Mouse (Mus musculus): ENCODE results near the gene Selenon. TPM values are rescaled to one million over a fixed set of nuclear protein-coding genes. Genes with fewer than 3 reads are reported as not detected.
"Not testable (repeated sequence)": the region's sequence is repeated elsewhere in the genome, so short reads cannot be mapped to it uniquely, and the experiment has no call there.

Gene Selenon
- polyA plus RNA-seq, 1 experiment from 2014 or later = 11.2 TPM

DNA sequence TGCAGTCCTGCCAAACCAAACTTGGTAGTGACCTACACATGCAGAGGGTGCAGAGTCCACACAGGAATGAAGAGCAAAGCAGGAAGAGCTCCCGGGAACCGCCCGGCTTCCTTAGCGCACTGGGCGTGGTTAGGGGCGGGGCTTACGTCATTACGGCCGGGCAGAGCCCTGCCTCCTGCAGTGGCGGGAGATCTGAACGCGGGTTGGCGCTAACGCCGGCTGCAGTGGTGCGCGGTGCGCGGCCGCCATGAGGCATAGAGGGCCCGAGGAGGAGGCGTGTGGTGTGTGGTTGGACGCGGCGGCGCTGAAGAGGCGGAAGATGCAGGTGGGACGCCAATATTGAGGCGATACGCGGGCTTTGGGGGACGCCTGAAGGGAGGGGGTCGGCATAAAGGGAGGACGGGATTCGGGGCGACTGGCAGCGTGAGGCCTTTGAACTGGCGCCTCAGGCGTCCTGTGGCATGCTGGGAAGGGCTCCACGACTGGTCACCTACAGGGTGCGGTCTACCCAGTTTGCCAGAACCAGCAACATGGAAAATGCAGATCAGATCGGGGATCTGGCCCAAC lies 41.0 kb downstream of the Selenon start, which contains the start of gene Aunip:
Aunip (plus strand) TSS at position 155 of the 567 bp plus-strand sequence.
- WGBS = under 1% methylated on average over 42 of the region's 42 CpGs
- H3K9ac ChIP-seq (replicated peaks; ENCODE audit: low read depth, low read length) = no peak within 1 kb of the TSS
- no peaks in the 10 kb centered on the region for H3K4me1 ChIP-seq (ENCODE audit: control insufficient read depth, insufficient read depth, low read length)
- ATAC-seq (ENCODE audit: low read depth) = peak; percentile 94
- H3K27ac ChIP-seq (ENCODE audit: low read depth, low read length) = no peak within 1 kb of the TSS
- no peaks in the 10 kb centered on the region for H3K36me3 ChIP-seq (ENCODE audit: control insufficient read depth, insufficient read depth, low read length)
- H3K9me3 ChIP-seq (ENCODE audit: control insufficient read depth, low read length) = no peaks in the 10 kb centered on the region
- peak within 1 kb of the TSS; percentile 62 for H3K4me2 ChIP-seq (ENCODE audit: low read depth, low read length)
- no peaks in the 10 kb centered on the region for H3K27me3 ChIP-seq (ENCODE audit: control insufficient read depth, insufficient read depth, low read length)
- peak within 1 kb of the TSS; percentile 39 for H3K4me3 ChIP-seq (ENCODE audit: low read depth, low read length)

DNA sequence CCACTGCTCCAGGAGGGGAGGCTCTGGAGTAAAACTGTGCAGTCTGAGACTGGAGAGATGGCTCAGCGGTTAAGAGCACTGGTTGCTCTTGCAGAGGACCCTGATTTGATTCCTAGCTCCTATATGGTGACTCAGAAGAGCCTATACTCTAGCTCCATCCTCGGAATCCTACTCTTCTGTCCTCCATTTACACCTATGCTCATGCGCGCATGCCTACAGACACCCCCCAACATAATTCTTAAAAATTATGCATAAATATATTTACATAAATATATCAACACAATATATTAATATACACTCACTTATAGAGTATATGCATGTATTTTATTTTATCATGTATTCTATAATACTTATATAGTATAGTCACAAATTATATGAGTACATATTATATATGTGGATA lies 41.6 kb downstream of the Selenon start:
- Histone ChIP-seq H3K4me2 (ENCODE audit: low read depth, low read length) (peak overlapping the region; percentile 62), H3K4me3 (ENCODE audit: low read depth, low read length) (peak overlapping the region; percentile 39; the same call in 1 of the 2 replicates), H3K9me3 (ENCODE audit: control insufficient read depth, low read length) (no peaks in the 10 kb centered on the region), H3K9ac (replicated peaks; ENCODE audit: low read depth, low read length) (no peak overlapping the region), H3K4me1 (ENCODE audit: control insufficient read depth, insufficient read depth, low read length) (no peaks in the 10 kb centered on the region), H3K27me3 (ENCODE audit: control insufficient read depth, insufficient read depth, low read length) (no peaks in the 10 kb centered on the region), H3K36me3 (ENCODE audit: control insufficient read depth, insufficient read depth, low read length) (no peaks in the 10 kb centered on the region), H3K27ac (ENCODE audit: low read depth, low read length) (no peak overlapping the region)
- no peak for ATAC-seq (ENCODE audit: low read depth)
- WGBS = 79% methylated on average over 4 of the region's 4 CpGs

DNA sequence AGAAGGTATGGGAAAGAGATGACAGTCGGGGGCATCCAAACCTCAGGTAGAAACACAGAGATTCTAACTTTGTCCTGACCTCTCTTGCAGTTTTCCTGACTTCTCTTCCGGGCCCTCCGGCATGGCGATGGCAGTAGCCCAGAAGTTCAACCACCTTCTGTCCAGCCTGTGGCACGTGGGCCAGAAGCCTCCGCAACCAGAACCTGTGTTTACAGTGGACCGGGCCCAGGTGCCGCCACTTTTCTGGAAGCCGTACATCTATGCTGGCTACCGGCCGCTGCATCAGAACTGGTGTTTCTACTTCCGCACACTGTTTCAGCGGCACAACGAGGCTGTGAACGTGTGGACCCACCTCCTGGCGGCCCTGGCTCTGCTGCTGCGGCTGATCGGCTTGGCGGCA lies 45.3 kb downstream of the Selenon start:
- Histone ChIP-seq H3K27me3 (ENCODE audit: control insufficient read depth, insufficient read depth, low read length) (no peaks in the 10 kb centered on the region), H3K4me1 (ENCODE audit: control insufficient read depth, insufficient read depth, low read length) (no peaks in the 10 kb centered on the region), H3K4me2 (ENCODE audit: low read depth, low read length) (no peak overlapping the region), H3K9me3 (ENCODE audit: control insufficient read depth, low read length) (no peaks in the 10 kb centered on the region), H3K4me3 (ENCODE audit: low read depth, low read length) (no peak overlapping the region), H3K36me3 (ENCODE audit: control insufficient read depth, insufficient read depth, low read length) (no peaks in the 10 kb centered on the region), H3K9ac (replicated peaks; ENCODE audit: low read depth, low read length) (no peak overlapping the region), H3K27ac (ENCODE audit: low read depth, low read length) (no peak overlapping the region)
- 90% methylated on average over 19 of the region's 19 CpGs for WGBS
- no peak for ATAC-seq (ENCODE audit: low read depth)

DNA sequence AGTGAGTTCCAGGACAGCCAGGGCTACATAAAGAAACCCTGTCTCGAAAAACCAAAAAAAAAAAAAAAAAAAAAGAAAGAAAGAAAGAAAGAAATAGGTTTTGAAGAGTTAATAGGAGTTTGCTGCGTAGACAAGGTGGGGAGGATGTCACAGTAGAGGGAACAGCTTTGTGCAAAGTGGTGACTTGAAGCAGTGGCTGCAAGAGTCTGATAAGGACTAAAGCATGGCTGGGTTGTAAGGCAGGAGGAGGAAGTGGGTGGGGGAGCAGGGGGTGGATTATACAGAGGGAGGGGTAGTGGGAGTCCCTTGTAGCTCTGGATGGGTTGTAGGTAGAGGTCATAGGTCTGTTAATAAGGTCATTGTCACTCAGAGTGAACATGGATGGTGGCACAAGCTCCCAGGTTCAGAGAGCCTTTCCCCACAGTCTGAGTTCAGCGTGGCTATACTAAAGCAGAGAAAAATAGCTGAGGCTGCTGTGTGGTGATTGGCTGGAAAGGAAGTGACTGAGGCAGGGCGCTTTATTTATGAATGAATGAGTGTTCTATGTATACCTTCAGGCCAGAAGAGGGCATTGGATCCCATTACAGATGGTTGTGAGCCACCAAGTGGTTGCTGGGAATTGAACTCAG lies 45.9 kb downstream of the Selenon start:
- Histone ChIP-seq H3K4me1 (ENCODE audit: control insufficient read depth, insufficient read depth, low read length) (no peaks in the 10 kb centered on the region), H3K27ac (ENCODE audit: low read depth, low read length) (no peak overlapping the region), H3K36me3 (ENCODE audit: control insufficient read depth, insufficient read depth, low read length) (no peaks in the 10 kb centered on the region), H3K9me3 (ENCODE audit: control insufficient read depth, low read length) (no peaks in the 10 kb centered on the region), H3K9ac (replicated peaks; ENCODE audit: low read depth, low read length) (no peak overlapping the region), H3K27me3 (ENCODE audit: control insufficient read depth, insufficient read depth, low read length) (no peaks in the 10 kb centered on the region), H3K4me2 (ENCODE audit: low read depth, low read length) (no peak overlapping the region), H3K4me3 (ENCODE audit: low read depth, low read length) (no peak overlapping the region)
- ATAC-seq (ENCODE audit: low read depth) = no peak
- 84% methylated on average over 3 of the region's 4 CpGs for WGBS

DNA sequence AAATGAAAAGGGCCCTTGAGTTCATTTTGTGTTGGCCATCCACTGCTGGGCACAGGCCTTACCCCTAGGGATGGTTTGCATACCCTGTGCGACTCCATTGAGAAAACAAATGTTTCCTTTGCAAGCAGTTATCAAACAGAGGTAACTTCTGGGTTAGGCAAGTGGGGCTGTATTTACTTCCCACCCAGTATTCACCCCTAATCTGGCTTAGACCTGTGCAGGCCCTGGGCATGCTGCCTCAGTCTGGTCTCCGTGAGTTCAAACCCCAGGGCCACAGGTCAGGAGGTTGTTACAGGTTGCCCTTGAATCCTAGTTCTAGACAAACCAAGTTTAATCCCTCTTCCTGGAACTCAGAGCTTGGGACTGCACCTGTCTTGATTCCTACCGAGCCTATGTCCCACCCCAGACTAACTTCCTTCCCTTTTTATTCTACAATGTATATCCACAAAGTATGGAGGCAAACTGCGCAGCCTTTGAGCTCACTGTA lies 46.6 kb downstream of the Selenon start:
- no peaks in the 10 kb centered on the region for H3K9me3 ChIP-seq (ENCODE audit: control insufficient read depth, low read length)
- no peak overlapping the region for H3K4me2 ChIP-seq (ENCODE audit: low read depth, low read length)
- H3K4me3 ChIP-seq (ENCODE audit: low read depth, low read length) = no peak overlapping the region
- 93% methylated on average over 4 of the region's 4 CpGs for WGBS
- no peaks in the 10 kb centered on the region for H3K27me3 ChIP-seq (ENCODE audit: control insufficient read depth, insufficient read depth, low read length)
- H3K4me1 ChIP-seq (ENCODE audit: control insufficient read depth, insufficient read depth, low read length) = no peaks in the 10 kb centered on the region
- no peak overlapping the region for H3K9ac ChIP-seq (replicated peaks; ENCODE audit: low read depth, low read length)
- H3K36me3 ChIP-seq (ENCODE audit: control insufficient read depth, insufficient read depth, low read length) = no peaks in the 10 kb centered on the region
- no peak for ATAC-seq (ENCODE audit: low read depth)
- no peak overlapping the region for H3K27ac ChIP-seq (ENCODE audit: low read depth, low read length)

- no peaks in the 10 kb centered on the region for H3K36me3 ChIP-seq (ENCODE audit: control insufficient read depth, insufficient read depth, low read length)
- H3K27ac ChIP-seq (ENCODE audit: low read depth, low read length) = no peak overlapping the region
- H3K4me3 ChIP-seq (ENCODE audit: low read depth, low read length) = no peak overlapping the region
- no peaks in the 10 kb centered on the region for H3K4me1 ChIP-seq (ENCODE audit: control insufficient read depth, insufficient read depth, low read length)
- no peak overlapping the region for H3K9ac ChIP-seq (replicated peaks; ENCODE audit: low read depth, low read length)
- no peaks in the 10 kb centered on the region for H3K9me3 ChIP-seq (ENCODE audit: control insufficient read depth, low read length)
- 74% methylated on average over 4 of the region's 4 CpGs for WGBS
- ATAC-seq (ENCODE audit: low read depth) = no peak
- H3K27me3 ChIP-seq (ENCODE audit: control insufficient read depth, insufficient read depth, low read length) = no peaks in the 10 kb centered on the region
- no peak overlapping the region for H3K4me2 ChIP-seq (ENCODE audit: low read depth, low read length)
Observed at GRCm38 (mm10) chr4:134503686-134504357, 48.1 kb downstream of the Selenon start.

DNA sequence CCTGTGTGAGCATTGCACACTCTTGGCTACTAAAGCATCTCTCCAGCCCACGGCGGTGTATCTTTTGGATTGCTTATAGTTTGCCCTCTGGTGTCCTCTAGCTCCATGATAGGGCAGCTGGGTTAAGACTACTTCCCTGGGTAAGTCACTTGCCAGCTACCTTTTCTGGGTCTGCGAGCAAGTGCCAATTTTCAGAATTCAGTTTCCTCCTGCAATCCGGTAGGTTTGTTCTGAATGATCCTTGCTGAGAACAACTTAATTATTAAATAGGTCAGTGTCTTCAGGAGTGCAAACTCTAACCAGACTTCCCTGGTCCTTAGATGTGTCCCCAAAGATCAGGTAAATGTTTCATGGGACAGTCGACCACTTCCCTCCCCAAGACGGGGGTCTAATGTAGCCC lies 50.9 kb downstream of the Selenon start:
- no peaks in the 10 kb centered on the region for H3K9me3 ChIP-seq (ENCODE audit: control insufficient read depth, low read length)
- 95% methylated on average over 6 of the region's 6 CpGs for WGBS

GRCm38 (mm10) chr4:134498983-134499382 lies 53.0 kb downstream of the Selenon start:
- not testable (repeated sequence) for H3K9ac ChIP-seq (replicated peaks; ENCODE audit: low read depth, low read length); H3K9me3 ChIP-seq (ENCODE audit: control insufficient read depth, low read length); H3K27me3 ChIP-seq (ENCODE audit: control insufficient read depth, insufficient read depth, low read length); H3K4me2 ChIP-seq (ENCODE audit: low read depth, low read length); ATAC-seq (ENCODE audit: low read depth); H3K36me3 ChIP-seq (ENCODE audit: control insufficient read depth, insufficient read depth, low read length); H3K4me3 ChIP-seq (ENCODE audit: low read depth, low read length)
- WGBS = 84% methylated on average over 6 of the region's 6 CpGs
- Histone ChIP-seq H3K4me1 (ENCODE audit: control insufficient read depth, insufficient read depth, low read length) (peaks cover 15% of the 10 kb centered on the region), H3K27ac (ENCODE audit: low read depth, low read length) (peak overlapping the region; percentile 64; the same call in 1 of the 2 replicates)

More for the DNA sequence above, 50.9 kb downstream of the Selenon start:
- no peak overlapping the region for H3K4me3 ChIP-seq (ENCODE audit: low read depth, low read length)
- H3K4me1 ChIP-seq (ENCODE audit: control insufficient read depth, insufficient read depth, low read length) = peaks cover 9% of the 10 kb centered on the region; the same call in 1 of the 2 replicates
- no peak overlapping the region for H3K27ac ChIP-seq (ENCODE audit: low read depth, low read length)
- no peaks in the 10 kb centered on the region for H3K27me3 ChIP-seq (ENCODE audit: control insufficient read depth, insufficient read depth, low read length)
- no peak overlapping the region for H3K4me2 ChIP-seq (ENCODE audit: low read depth, low read length)
- no peaks in the 10 kb centered on the region for H3K36me3 ChIP-seq (ENCODE audit: control insufficient read depth, insufficient read depth, low read length)
- ATAC-seq (ENCODE audit: low read depth) = no peak
- no peak overlapping the region for H3K9ac ChIP-seq (replicated peaks; ENCODE audit: low read depth, low read length)
